Mouse (Mus musculus) T-cell, adult 2 months (primary cell): ENCODE measurements around the gene Olfr1143.

Experiments used
- DNase-seq: peaks from one replicate; pipeline ENCODE4 v3.0.0; 2022; ENCODE audit warnings: low spot score

Olfr1143 gene

GRCm38 (mm10) chr2:87800292-87800691 is at the start of gene Olfr1143:
Gene Olfr1143, plus strand, starts transcription at chr2:87800592.
- no peak for DNase-seq

GRCm38 (mm10) chr2:87753891-87754290 is 46.5 kb upstream of the Olfr1143 start, which contains the start of gene Olfr1141:
Gene Olfr1141, minus strand, starts transcription at chr2:87753991.
- DNase-seq: no peak

GRCm38 (mm10) chr2:87776143-87776542 is 24.2 kb upstream of the Olfr1143 start:
- no peak for DNase-seq

GRCm38 (mm10) chr2:87779183-87779582 is 21.2 kb upstream of the Olfr1143 start, which contains the start of gene Olfr152:
Gene Olfr152, plus strand, starts transcription at chr2:87779483.
- no peak for DNase-seq

GRCm38 (mm10) chr2:87809522-87809921 is 9.1 kb downstream of the Olfr1143 start, which contains the start of gene Olfr1145:
Gene Olfr1145, plus strand, starts transcription at chr2:87809822.
- no peak for DNase-seq

GRCm38 (mm10) chr2:87830233-87830632 is 29.8 kb downstream of the Olfr1143 start, which contains the start of gene Olfr1148:
Gene Olfr1148, plus strand, starts transcription at chr2:87830533.
- no peak for DNase-seq

GRCm38 (mm10) chr2:87843693-87844092 is 43.3 kb downstream of the Olfr1143 start, which contains the start of gene Olfr1150-ps1:
Gene Olfr1150-ps1, plus strand, starts transcription at chr2:87843993.
- DNase-seq: no peak
